Mouse (Mus musculus) R1 (cell line): ENCODE measurements around the gene Dip2a.

ENCODE experiments used
- DNase-seq: peaks from one replicate; pipeline ENCODE4 v3.0.0-alpha.2; 2018; ENCODE audit warnings: low read depth, low spot score

Dip2a gene

GRCm38 (mm10) chr10:76246601-76247000 is 98.5 kb downstream of the Dip2a start:
- DNase-seq, result no peak

GRCm38 (mm10) chr10:76245106-76245505 is 100.0 kb downstream of the Dip2a start:
- no peak for DNase-seq

GRCm38 (mm10) chr10:76239401-76239800 is 105.7 kb downstream of the Dip2a start:
- no peak for DNase-seq

GRCm38 (mm10) chr10:76237341-76238225 is 107.5 kb downstream of the Dip2a start, which contains the start of gene Prmt2:
Prmt2 (minus strand) TSS chr10:76237865.
- DNase-seq, result peak; percentile 95

GRCm38 (mm10) chr10:76229627-76230026 is 115.5 kb downstream of the Dip2a start:
- peak; percentile 22 for DNase-seq

- no peak for DNase-seq
Measured at GRCm38 (mm10) chr10:76225944-76226343, 119.1 kb downstream of the Dip2a start.

GRCm38 (mm10) chr10:76218240-76218639 is 126.9 kb downstream of the Dip2a start:
- no peak for DNase-seq

- DNase-seq, result no peak
Measured at GRCm38 (mm10) chr10:76217056-76217455, 128.0 kb downstream of the Dip2a start.

GRCm38 (mm10) chr10:76214161-76214560 is 130.9 kb downstream of the Dip2a start:
- peak; percentile 9 for DNase-seq

- no peak for DNase-seq
Measured at GRCm38 (mm10) chr10:76212121-76212520, 133.0 kb downstream of the Dip2a start.

GRCm38 (mm10) chr10:76210806-76211205 is 134.3 kb downstream of the Dip2a start:
- DNase-seq, result no peak
